Mouse (Mus musculus) right cerebral cortex, postnatal 25 days (tissue): ENCODE measurements around the gene Fbrs.
A peak's percentile ranks its signal among the peaks of the same experiment; 100 is the strongest.
"Not testable (repeated sequence)": the region's sequence is repeated elsewhere in the genome, so short reads cannot be mapped to it uniquely, and the experiment has no call there.

Source experiments
- DNase-seq: peaks from one replicate; pipeline ENCODE4 v3.0.0; 2022

The Fbrs gene

DNA sequence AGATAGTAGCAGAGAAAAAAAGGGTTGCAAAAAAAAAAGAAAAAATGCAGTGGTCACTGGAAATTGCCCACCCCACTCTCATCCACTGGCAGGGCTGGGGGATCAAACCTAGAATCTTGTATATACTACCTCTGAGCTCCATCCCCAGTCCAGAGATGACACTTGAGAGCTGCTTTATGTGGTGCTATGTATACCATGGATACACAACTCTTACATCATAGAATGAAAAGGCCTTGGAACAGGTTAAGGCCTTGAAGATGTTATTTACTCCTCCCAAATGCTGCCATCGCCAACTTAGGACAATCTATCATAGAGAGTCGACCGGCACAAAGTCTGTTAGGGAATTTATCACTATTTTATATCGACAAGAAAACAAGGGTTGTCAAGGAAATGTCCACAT, 2.1 kb upstream of the Fbrs start:
- DNase-seq: no peak

DNA sequence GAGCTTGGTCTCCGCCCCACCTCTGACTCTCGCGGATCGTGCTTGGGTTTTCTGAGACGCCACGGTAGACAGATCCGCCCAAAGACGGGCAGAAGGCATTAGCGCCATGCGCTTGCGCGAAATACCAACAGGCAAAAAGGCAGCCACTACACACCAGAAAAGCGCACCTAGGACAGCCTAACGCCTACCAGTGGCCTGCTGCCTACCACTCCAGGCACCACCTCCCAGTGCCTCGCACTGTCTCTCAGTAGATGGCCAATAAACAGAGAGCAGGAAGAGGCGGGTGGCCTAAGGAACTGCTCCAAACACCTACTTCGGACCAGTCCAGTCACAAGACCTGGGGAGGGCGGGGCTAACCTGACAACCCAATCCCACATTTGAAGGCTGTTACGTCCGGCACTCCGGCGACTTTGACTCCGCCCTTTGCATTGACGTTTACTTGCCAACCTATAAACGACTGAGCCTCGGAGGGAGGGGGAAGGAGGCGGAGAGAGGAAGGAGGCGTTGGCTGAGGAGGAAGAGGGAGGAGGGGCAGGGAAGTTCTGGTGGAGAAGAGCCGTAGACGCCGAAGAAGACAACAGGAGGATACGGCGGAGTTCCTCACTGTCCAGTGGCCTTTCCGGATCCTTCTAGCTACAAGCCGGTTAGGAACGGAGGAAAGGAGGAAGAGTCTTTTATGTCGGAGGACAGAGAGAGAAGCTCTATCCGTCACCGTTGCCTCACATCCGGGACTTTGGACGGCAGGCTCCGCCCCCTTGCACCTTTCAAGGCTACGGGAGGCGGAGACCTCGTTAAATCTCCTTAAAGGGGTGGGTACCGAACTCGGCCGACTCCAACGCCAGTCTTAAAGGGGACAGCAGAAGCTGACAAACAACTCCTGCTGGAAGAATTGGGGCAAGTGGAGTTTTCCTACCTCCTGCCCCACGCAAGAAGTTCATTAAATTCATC, 1.0 kb upstream of the Fbrs start:
- peak; percentile 98 for DNase-seq

GRCm38 (mm10) chr7:127479318-127480225, 573 bp downstream of the Fbrs start:
- peak; percentile 22 for DNase-seq

DNA sequence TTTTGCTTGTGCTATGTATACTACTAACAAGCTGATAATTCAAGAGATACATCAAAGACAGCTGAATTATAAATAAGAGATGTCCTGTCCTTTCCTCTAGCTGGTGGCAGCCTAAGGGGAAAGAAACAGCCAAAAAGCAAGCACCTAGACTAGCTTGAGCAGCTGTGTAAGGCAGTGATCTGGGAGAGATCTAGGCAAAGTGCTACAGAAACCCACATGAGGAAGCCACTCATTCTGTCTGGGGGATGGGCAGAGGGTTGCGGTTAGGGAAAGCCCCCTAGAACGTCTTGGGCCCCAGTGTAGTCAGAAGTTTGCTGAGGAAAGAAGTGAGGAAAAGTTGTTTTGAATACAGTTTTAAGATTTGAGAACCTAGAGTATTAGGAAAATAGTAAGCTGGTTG, 1.3 kb downstream of the Fbrs start:
- no peak for DNase-seq

- no peak for DNase-seq
Measured at GRCm38 (mm10) chr7:127485416-127485815, 6.4 kb downstream of the Fbrs start.

- not testable (repeated sequence) for DNase-seq
Measured at GRCm38 (mm10) chr7:127488364-127488763, 9.4 kb downstream of the Fbrs start.

DNA sequence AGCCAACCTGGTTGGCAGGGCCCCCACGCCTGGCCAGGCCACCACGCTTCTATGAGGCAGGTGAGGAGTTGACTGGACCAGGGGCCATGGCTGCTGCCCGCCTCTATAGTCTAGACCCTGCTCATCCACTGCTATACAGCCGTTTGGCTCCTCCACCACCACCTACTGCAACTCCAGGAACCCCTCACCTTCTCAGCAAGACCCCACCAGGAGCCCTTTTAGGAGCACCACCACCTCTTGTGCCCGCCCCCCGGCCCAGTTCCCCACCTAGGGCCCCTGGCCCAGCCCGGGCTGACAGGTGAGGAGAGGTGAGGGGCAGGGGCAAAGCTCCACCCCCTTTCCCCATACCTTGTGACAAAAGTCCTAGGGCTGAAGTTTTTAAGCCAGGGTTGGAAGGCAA, 11.0 kb downstream of the Fbrs start:
- DNase-seq: no peak

DNA sequence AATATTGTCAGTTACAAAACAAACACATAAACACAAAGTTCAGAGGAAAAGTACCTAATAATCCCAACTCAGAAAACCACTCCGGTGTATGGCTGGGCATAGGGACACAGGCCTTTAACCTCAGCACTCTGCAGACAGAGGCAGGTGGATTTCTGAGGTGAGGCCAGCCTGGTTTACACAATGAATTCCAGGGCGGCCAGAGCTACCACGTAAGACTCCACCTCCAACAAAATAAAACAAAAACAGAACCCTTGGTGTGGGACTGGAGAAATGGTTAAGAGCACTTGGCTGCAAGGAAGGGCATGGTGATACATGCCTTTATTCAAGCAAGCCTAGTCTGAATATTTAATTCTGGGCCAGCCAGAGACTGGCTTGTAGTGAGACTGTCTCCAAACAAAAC, 12.8 kb downstream of the Fbrs start:
- no peak for DNase-seq

DNA sequence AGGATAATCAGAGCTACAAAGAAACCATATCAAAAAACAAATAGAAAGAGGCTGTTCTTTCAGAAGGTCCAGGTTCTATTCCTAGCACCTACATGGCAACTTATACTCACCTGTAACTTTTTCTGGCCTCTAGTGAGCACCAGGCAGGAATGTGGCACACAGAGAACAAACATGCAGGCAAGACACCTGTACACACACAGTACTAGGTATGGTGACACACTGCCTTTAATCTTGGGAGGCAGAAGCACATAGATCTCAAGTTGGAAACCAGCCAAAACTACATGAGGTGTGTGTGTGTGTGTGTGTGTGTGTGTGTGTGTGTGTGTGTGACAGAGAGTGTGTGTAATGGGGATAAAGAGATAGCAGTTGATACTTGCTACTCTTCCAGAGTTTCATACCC, 15.6 kb downstream of the Fbrs start:
- DNase-seq: no peak

DNA sequence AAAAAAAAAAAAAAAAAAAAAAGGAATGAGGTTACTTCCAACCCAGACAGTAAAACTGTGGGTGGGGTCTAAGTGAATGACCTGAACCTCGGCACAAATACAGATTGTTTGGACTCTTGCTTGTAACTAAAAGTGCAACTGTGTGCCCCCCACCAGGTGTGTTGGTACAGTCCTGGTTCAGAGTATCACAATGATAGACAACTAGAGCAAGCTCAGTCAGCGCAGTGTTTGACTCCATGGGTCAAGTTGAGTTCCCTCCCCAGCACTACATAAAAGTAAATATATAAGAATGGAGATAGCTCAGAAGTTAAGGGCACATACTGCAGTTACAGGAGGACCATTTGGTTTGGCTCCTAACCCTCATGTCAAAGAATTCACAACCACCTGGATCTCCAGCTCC, 18.4 kb downstream of the Fbrs start:
- DNase-seq: no peak

GRCm38 (mm10) chr7:127498407-127498806, 19.4 kb downstream of the Fbrs start:
- DNase-seq: no peak

DNA sequence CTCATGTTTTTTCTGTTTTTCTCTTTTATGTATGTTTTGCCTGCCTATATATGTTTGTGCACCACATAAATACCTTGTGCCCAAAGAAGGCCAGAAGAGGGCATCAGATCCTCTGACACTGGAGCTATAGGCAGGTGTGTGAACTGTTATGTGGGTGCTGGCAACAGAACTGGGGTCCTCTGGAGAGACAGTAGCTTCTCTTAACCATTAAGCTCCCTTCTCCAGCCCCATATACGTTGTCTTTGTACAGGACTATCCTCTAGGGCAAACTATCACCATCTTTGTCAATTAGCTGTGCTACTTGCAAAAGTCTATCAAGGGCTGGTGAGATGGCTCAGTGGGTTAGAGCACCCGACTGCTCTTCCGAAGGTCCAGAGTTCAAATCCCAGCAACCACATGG, 29.3 kb downstream of the Fbrs start:
- no peak for DNase-seq

DNA sequence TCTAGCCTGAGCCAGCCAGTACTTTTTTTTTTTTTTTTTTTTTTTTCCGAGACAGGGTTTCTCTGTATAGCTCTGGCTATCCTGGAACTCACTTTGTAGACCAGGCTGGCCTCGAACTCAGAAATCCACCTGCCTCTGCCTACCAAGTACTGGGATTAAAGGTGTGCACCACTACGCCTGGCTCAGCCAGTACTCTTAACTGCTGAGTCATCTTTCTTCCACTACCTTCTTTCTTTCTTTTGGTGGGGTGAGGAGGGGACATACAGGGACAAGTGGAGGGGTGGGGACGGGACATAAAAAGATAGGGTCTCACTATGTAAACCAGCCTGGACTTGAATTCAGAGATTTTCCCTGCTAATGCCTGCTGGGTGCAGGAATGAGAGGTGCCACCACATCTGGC, 30.8 kb downstream of the Fbrs start:
- DNase-seq: not testable (repeated sequence)

- DNase-seq: no peak
Measured at GRCm38 (mm10) chr7:127511241-127511640, 32.2 kb downstream of the Fbrs start.

GRCm38 (mm10) chr7:127511808-127512230, 32.8 kb downstream of the Fbrs start, which contains the start of gene Srcap:
Srcap (plus strand) TSS chr7:127511983.
- peak; percentile 93 for DNase-seq

GRCm38 (mm10) chr7:127512231-127513015, 33.4 kb downstream of the Fbrs start:
- DNase-seq: peak; percentile 89

DNA sequence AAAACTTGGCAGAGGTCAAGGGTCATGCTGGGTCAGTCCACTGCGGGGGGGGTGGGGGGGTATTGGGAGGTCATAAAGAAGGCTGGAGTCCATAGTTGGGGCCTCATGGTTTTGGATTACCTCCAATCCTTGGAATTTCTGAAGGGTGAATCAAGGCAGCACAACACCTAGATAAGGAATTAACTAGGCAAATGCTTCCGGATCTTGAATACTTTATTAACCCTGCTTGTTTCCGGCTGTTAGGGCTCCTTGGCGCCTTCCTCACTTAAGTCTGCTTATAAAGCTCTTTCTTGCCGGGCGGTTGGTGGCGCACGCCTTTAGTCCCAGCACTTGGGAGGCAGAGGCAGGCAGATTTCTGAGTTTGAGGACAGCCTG, 34.0 kb downstream of the Fbrs start:
- DNase-seq: no peak

GRCm38 (mm10) chr7:127513781-127514180, 34.8 kb downstream of the Fbrs start:
- DNase-seq: no peak

- DNase-seq: no peak
Measured at GRCm38 (mm10) chr7:127515846-127516245, 36.8 kb downstream of the Fbrs start.

GRCm38 (mm10) chr7:127516344-127516743, 37.3 kb downstream of the Fbrs start:
- no peak for DNase-seq

DNA sequence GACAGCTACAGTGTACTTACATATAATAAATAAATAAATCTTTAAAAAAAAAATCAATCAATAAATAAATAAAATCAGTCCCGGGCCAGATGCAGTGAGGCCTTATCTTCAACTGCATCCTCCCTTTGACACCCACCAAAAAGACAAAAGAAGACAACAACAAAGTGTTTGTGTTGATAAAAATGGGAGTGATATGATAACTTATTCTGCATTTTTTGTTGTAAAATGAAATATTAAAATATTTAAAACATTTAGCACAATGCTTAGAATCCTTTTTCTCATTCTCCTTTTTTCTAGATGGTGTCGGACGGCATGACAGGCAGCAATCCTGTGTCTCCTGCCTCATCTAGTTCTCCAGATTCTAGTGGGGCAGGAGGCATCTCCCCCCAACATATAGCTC, 40.3 kb downstream of the Fbrs start, which contains the start of gene Gm42715:
TSS of gene Gm42715 (plus strand) at position 301 of the 400 bp plus-strand sequence.
- no peak for DNase-seq
